Mouse (Mus musculus): ENCODE data around the gene Arel1.

GRCm38 (mm10) chr12:84918809-84919208, 51.9 kb downstream of the Arel1 start:
- TF ChIP-seq CTCF (IDR thresholded peaks at IDR 0.05; ENCODE audit: low read depth) (no peak), EP300 (IDR thresholded peaks at IDR 0.05; ENCODE audit: low read depth) (no peak)
